Mouse (Mus musculus) testis, adult 2 months (tissue): ENCODE data around the gene 4930404N11Rik.

Experiments
- CTCF ChIP-seq: fragments of 200-500 bp; IDR thresholded peaks from 2 replicates; pipeline ENCODE4 v1.5.1; 2012; ENCODE audit warnings: low read depth, mild to moderate bottlenecking, inconsistent platforms, low read length, moderate library complexity; ENCODE audit not compliant: control insufficient read depth, insufficient read depth, insufficient replicate concordance
- POLR2A ChIP-seq: fragments of 200-500 bp; IDR thresholded peaks from 2 replicates; pipeline ENCODE4 v1.6.1; 2012; ENCODE audit warnings: low read depth, mild to moderate bottlenecking, inconsistent platforms, low read length, moderate library complexity; ENCODE audit not compliant: control insufficient read depth

- TF ChIP-seq POLR2A (no peak), CTCF (no peak)
Measured at GRCm38 (mm10) chr10:81317273-81317672, 48.3 kb downstream of the 4930404N11Rik start.
